Mouse (Mus musculus) adrenal gland, postnatal 14 days (tissue): ENCODE measurements around the gene Ncoa3. TPM values are rescaled to one million over a fixed set of nuclear protein-coding genes. Genes with fewer than 3 reads are reported as not detected.

Experiments used
- DNase-seq: peaks from one replicate; pipeline ENCODE4 v3.0.0; 2021; ENCODE audit warnings: mixed read lengths
- total RNA-seq: library from RNA; stranded (reverse); gene quantifications from 2 replicates; pipeline ENCODE4 v1.2.3, GENCODE M21; 2021

Gene Ncoa3
- total RNA-seq, 1 experiment from 2014 or later, result 31.3 TPM

GRCm38 (mm10) chr2:166079961-166080885, 87.8 kb downstream of the Ncoa3 start:
- DNase-seq, result peak; percentile 88

- DNase-seq, result peak; percentile 76
Measured at GRCm38 (mm10) chr2:166080967-166081750, 88.7 kb downstream of the Ncoa3 start.

- peak; percentile 90 for DNase-seq
Measured at GRCm38 (mm10) chr2:166082193-166082592, 89.8 kb downstream of the Ncoa3 start.

- DNase-seq, result no peak
Measured at GRCm38 (mm10) chr2:166082661-166083060, 90.2 kb downstream of the Ncoa3 start.

GRCm38 (mm10) chr2:166083542-166084031, 91.2 kb downstream of the Ncoa3 start:
- DNase-seq, result peak; percentile 20

- DNase-seq, result no peak
Measured at GRCm38 (mm10) chr2:166084111-166084510, 91.7 kb downstream of the Ncoa3 start.

GRCm38 (mm10) chr2:166084964-166085363, 92.5 kb downstream of the Ncoa3 start:
- peak; percentile 84 for DNase-seq

GRCm38 (mm10) chr2:166085780-166086179, 93.3 kb downstream of the Ncoa3 start:
- no peak for DNase-seq

GRCm38 (mm10) chr2:166086457-166087233, 94.2 kb downstream of the Ncoa3 start:
- DNase-seq, result peak; percentile 74

- peak; percentile 72 for DNase-seq
Measured at GRCm38 (mm10) chr2:166088991-166089390, 96.6 kb downstream of the Ncoa3 start.

- DNase-seq, result peak; percentile 65
Measured at GRCm38 (mm10) chr2:166090131-166090581, 97.7 kb downstream of the Ncoa3 start.

- no peak for DNase-seq
Measured at GRCm38 (mm10) chr2:166091599-166091998, 99.2 kb downstream of the Ncoa3 start.

GRCm38 (mm10) chr2:166092412-166092811, 100.0 kb downstream of the Ncoa3 start:
- DNase-seq, result no peak

- DNase-seq, result no peak
Measured at GRCm38 (mm10) chr2:166096300-166096699, 103.9 kb downstream of the Ncoa3 start.

- DNase-seq, result no peak
Measured at GRCm38 (mm10) chr2:166096834-166097233, 104.4 kb downstream of the Ncoa3 start.

- DNase-seq, result no peak
Measured at GRCm38 (mm10) chr2:166097443-166098291, 105.2 kb downstream of the Ncoa3 start.

GRCm38 (mm10) chr2:166098292-166098933, 106.0 kb downstream of the Ncoa3 start:
- DNase-seq, result no peak

GRCm38 (mm10) chr2:166100309-166101262, 108.2 kb downstream of the Ncoa3 start:
- DNase-seq, result no peak

- DNase-seq, result no peak
Measured at GRCm38 (mm10) chr2:166102893-166103292, 110.5 kb downstream of the Ncoa3 start.
